Mouse (Mus musculus): ENCODE data around the gene Misp.

- TF ChIP-seq POLR2A (IDR thresholded peaks at IDR 0.05; ENCODE audit: borderline replicate concordance, insufficient read depth, low read length) (no peak), CTCF (IDR thresholded peaks at IDR 0.05; ENCODE audit: borderline replicate concordance, insufficient read depth, low read depth, low read length) (no peak)
Observed at GRCm38 (mm10) chr10:79851653-79852052, 30.9 kb downstream of the Misp start.

All from cerebellum, adult 2 months (tissue).